Mouse (Mus musculus) cerebellum, adult 2 months (tissue): ENCODE data around the gene Apon.

Experiments used
- CTCF ChIP-seq: fragments of 200-500 bp; IDR thresholded peaks from 2 replicates; pipeline ENCODE4 v1.5.1; 2011; ENCODE audit warnings: low read depth, mild to moderate bottlenecking, control low read depth, low read length, moderate library complexity, borderline replicate concordance; ENCODE audit not compliant: insufficient read depth
- POLR2A ChIP-seq: fragments of 200-500 bp; IDR thresholded peaks from 2 replicates; pipeline ENCODE4 v1.6.1; 2011; ENCODE audit warnings: low read length, control low read depth, borderline replicate concordance; ENCODE audit not compliant: insufficient read depth

DNA sequence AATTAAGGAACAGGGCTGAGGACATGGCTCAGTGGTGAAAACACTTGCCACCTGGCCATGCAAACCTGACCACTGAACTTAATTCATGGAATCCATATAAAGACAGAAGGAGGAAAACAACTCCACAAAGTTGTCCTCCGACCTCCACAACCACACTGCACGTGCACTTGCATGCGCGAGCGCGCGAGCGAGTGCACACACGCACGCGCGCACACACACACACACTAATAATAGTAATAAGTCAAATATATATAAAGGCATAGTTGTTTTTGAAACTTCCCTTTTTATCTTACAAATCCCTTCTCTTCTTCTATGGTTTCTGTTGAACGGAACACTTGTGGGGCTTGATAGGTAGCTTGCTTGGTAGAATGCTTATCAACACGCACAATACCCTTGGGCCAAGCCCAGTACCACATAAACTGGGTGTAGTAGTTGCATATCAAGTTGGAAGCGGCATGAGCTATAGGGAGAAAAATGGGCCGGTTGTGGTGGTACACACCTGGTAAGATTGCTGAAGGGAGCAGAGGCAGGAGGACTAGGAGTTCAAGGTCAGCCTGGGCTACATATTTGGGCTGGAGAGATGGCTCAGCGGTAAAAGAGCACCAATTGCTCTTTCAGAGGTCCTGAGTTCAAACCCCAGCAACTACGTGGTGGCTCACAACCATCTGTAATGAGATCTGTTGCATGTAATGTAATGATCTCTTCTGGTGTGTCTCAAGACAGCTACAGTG is 35.3 kb upstream of the Apon start:
- TF ChIP-seq POLR2A = no peak
- TF ChIP-seq CTCF = no peak
